Mouse (Mus musculus) cerebellum, adult 2 months (tissue): ENCODE data around the gene Gm5725. TPM values are rescaled to one million over a fixed set of nuclear protein-coding genes. Genes with fewer than 3 reads are reported as not detected.
"Not testable (repeated sequence)": the region's sequence is repeated elsewhere in the genome, so short reads cannot be mapped to it uniquely, and the experiment has no call there.

Source experiments
- DNase-seq, 2 experiments: peaks; one replicate each; pipeline ENCODE4 v3.0.0; 2021
- H3K27ac ChIP-seq: fragments of 200-500 bp; 2 replicates; pipeline ENCODE4 v1.5.1; 2012; ENCODE audit warnings: low read length, control low read depth, inconsistent platforms; ENCODE audit not compliant: insufficient read depth
- H3K27me3 ChIP-seq: fragments of 200-500 bp; 2 replicates; pipeline ENCODE4 v1.6.1; 2012; ENCODE audit warnings: inconsistent platforms, mild to moderate bottlenecking, low read length, moderate library complexity; ENCODE audit not compliant: control insufficient read depth, insufficient read depth
- H3K4me1 ChIP-seq: fragments of 200-500 bp; 2 replicates; pipeline ENCODE4 v1.6.1; 2011; ENCODE audit warnings: low read length; ENCODE audit not compliant: control insufficient read depth, insufficient read depth
- H3K4me3 ChIP-seq: fragments of 200-500 bp; replicated peaks from 2 replicates; pipeline ENCODE3; 2011; ENCODE audit warnings: mild to moderate bottlenecking, low read depth, low read length, control low read depth; ENCODE audit not compliant: insufficient read depth
- WGBS: fragments of 180-500 bp; shearing (Covaris S2); methylation state at CpG from one replicate; pipeline ENCODE4 v1.1.7; 2018; 5-methylcytosine and 5-hydroxymethylcytosine counted together
- polyA plus RNA-seq: library from polyadenylated mRNA; depleted of rRNA; stranded (reverse); fragments of >200 nt; gene quantifications from 2 replicates; pipeline ENCODE4 v1.2.3, GENCODE M21; 2012; rRNA removed

The Gm5725 gene
- not detected in 2 replicates for polyA plus RNA-seq

DNA sequence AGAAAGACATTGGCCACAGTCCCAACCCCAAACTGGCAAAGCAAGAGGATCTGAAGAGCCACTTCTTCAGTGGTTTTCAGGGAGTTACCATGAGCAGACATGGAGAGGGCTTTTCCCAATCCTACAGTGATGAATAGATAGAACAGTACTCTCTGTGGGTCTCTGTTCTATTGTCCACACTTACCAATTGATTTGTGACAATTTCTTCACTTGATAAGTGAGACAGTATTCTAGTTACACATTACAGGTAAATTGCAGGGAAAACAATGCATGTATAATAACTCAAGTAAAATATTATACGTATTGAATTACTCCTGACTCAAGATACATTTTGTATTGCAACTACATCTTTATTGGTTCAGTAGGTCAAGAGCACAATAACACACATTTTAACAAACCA lies at the start of gene Gm5725:
Gene Gm5725, minus strand, starts transcription at position 101 of the 400 bp plus-strand sequence.
- WGBS: no CpG with 5 or more reads among the region's 1 CpGs
- H3K27ac ChIP-seq, DNase-seq: not testable (repeated sequence)

DNA sequence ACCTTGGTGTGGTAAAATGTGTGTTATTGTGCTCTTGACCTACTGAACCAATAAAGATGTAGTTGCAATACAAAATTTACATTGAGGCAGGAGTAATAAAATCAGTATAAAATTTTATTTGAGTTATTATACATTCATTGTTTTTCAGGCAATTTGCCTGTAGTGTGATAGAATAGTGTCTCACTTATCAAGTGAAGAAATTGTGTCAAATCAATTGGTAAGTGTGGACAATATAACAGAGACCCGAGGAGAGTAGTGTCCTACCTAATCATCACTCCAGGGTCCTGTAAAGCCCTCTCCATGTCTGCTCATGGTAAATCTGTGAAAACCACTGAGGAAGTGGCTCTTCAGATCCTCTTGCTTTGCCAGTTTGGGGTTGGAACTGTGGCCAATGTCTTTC lies 12.0 kb downstream of the Gm5725 start, which contains the start of gene Vmn1r135:
Gene Vmn1r135, plus strand, starts transcription at position 301 of the 400 bp plus-strand sequence.
- not testable (repeated sequence) for H3K27me3 ChIP-seq, H3K4me3 ChIP-seq, H3K4me1 ChIP-seq, DNase-seq, H3K27ac ChIP-seq
- WGBS: no CpG with 5 or more reads among the region's 1 CpGs

More for the DNA sequence above, at the start of gene Gm5725:
- H3K27me3 ChIP-seq, H3K4me1 ChIP-seq, H3K4me3 ChIP-seq: not testable (repeated sequence)

DNA sequence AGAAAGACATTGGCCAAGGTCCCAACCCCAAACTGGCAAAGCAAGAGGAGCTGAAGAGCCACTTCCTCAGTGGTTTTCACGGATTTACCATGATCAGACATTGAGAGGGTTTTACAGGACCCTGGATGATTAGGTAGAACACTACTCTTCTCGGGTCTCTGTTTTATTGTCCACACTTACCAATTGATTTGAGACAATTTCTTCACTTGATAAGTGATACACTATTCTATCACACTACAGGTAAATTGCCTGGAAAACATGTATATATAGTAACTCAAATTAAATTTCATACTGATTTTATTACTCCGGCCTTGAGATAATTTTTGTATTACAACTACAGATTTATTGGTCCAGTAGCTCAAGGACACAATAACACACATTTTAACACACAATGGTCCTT lies 47.4 kb downstream of the Gm5725 start, which contains the start of gene Gm4177:
Gene Gm4177, minus strand, starts transcription at position 101 of the 400 bp plus-strand sequence.
- DNase-seq, H3K27ac ChIP-seq, H3K4me1 ChIP-seq, H3K27me3 ChIP-seq, H3K4me3 ChIP-seq: not testable (repeated sequence)
- no CpG with 5 or more reads among the region's 3 CpGs for WGBS

Other genes starting within 250 kb of the Gm5725 start
- gene Vmn1r132, start 230.2 kb downstream of the Gm5725 start, polyA plus RNA-seq: not detected in 2 replicates
- gene Gm4175, start 82.8 kb downstream of the Gm5725 start, polyA plus RNA-seq: not detected in 2 replicates
- not detected in 2 replicates for gene Gm4177, start 47.5 kb downstream of the Gm5725 start, polyA plus RNA-seq
- gene Vmn1r135, start 11.9 kb downstream of the Gm5725 start, polyA plus RNA-seq: not detected in 2 replicates
- gene Gm5891, start 77.0 kb upstream of the Gm5725 start, polyA plus RNA-seq: not detected in 2 replicates
- gene Vmn1r137, start 150.3 kb upstream of the Gm5725 start, polyA plus RNA-seq: not detected in 2 replicates
- gene Vmn1r138, start 184.6 kb upstream of the Gm5725 start, polyA plus RNA-seq: not detected in 2 replicates
- gene Gm6176, start 212.0 kb upstream of the Gm5725 start, polyA plus RNA-seq: not detected in 2 replicates
- not detected in 2 replicates for gene Vmn1r139, start 224.8 kb upstream of the Gm5725 start, polyA plus RNA-seq